Mouse (Mus musculus): ENCODE measurements at regions not wholly inside any gene's neighbourhood (a gene's known extent, or its start where the extent isn't known, plus 50 kb on each side); places are given as distances from the start of the nearest gene placed in this dataset.
A peak's percentile ranks its signal among the peaks of the same experiment; 100 is the strongest.
"Not testable (repeated sequence)": the region's sequence is repeated elsewhere in the genome, so short reads cannot be mapped to it uniquely, and the experiment has no call there.

DNA sequence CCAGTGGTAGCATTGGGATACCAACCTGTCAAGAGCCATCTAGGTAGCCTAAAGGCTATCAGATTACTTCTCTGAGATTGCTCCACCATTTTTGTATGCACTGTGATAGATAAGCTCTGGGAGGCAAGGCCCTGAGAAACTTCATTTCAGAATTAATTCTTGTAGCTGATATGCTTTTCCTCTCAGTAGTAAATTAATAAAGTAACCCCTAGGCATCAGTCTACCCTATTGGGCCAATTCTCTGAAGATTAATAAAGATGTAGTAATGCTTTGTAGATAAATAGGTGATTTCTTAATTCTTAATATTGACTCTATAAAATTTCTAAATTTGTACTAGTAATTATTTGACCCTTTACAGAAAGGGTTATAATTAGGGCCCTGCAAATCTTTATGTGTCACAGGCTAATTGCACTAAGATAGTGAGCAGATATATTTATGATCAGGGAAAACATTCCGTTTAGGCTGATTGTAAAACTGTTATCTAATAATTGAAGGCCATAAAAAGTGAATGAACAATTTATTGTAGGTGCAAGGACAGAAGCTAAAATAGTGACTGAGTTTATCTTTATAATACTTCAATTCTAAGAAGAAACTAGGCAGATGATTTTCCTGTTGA, 384.2 kb upstream of the 1700009N14Rik start:
- no peak for DNase-seq

DNA sequence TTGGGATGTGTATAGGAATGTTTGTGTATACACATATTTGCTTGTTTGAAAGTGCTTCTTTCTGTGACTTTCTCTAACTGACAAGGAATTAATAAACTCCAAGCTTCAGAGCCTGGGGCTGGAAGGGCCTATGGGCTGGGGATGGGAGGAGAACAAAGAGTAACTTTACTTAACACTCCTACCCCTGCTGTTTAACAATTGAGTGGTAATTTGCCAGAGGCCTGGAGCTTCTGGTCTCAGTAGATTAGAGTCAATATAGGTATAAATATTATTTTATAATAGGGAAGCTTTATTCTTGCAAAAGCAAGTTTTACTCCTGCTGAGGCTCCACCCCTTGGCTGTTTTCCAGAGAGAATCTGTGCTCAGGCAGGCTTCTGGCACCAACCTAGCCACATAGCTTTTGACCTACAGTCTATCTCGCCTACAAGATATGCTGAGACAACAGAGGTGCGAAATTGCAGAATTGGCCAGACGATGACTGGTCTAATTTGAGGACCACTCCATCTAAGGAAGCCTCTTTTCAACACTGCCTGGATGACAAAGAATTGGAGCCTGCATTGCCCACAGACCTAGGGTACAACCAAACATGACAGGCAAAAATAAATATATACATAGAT, 382.7 kb upstream of the 1700009N14Rik start:
- DNase-seq = peak in 1 of 2 experiments; percentile 3

DNA sequence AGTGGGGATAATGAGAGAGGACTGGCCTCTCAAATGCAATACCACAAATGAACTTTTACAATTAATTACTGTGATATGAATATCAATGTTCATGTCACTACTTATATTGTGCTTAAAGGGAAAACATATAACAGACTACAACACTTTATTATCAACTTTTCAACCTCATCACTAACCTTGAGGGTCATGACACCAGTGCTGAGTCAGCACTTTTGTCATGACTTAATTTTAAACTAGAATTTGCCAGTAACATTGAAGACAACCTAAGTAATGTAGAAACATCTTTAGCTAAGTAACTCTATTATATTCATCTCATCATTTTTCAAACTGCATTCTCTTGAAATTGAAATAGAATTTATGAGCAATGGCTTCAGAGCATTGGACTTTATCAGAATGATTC, 378.6 kb upstream of the 1700009N14Rik start:
- no peak for DNase-seq

DNA sequence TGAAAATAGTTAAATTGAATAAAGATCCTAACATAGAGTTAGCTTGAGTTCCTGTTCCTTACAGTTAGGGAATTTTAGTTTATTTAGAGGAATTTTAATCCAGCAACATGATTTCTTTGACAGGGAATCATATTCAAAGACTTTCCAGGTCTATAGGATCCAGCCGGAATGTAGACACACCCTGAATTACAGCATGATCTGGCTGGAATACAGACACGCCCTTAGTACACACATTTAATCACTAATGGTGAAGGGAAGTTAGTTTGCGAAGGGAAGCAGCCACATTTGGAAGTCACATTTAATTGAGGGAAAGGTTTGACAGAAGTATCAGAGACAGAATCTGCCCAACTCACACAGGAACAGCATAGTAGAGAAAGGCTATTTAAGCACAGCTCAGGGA, 361.8 kb upstream of the 1700009N14Rik start:
- no peak for DNase-seq

DNA sequence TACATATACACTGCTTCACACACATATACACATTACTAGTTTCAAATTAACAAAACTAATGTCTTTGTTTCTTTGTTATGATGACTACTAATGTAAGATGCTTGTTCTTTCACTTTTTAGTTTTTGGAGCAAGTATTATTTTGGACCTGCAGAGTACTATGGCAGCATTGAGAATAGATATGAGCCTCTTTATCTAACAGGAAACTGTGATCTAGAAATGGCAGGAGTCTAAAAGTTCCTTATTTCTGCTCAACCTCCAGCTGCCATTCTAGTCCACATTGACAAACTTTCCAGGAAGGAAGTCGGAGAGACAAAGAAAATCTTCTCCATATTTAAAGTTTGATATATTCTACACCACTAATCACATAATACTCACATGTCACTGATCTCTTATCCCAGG, 340.9 kb upstream of the 1700009N14Rik start:
- no peak for DNase-seq

DNA sequence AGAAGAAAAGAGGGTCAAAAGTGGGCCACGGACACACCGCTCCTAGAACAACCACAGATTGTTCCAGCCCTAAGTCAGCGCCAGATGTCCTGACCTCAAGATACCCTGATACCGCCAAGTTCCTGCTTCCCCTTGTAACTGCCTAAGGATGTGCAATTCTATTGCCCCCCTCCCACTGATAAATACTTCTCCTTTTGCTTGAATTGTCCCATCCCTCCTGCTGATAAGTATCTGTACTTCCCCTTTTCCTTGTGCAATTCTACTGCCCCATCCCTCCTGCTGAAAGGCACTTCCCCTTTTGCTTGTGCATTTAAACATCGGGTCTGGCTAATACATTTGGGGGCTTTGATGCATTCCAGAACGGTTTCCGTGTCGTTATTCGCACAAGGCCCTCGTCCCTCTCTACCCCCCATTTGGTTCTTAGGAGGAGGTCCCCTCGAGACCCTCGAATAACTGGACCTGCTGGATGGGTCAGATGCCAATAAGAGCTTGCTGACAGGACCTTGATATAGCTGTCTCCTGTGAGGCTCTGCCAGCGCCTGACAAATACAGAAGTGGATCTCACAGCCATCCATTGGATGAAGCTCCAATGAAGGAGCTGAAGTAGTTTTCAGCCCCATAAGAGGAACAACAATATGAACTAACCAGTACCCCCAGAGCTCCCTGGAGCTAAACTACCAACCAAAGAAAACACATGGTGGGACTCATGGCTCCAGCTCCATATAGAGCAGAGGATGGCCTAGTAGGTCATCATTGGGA, 336.7 kb upstream of the 1700009N14Rik start:
- DNase-seq = not testable (repeated sequence)

DNA sequence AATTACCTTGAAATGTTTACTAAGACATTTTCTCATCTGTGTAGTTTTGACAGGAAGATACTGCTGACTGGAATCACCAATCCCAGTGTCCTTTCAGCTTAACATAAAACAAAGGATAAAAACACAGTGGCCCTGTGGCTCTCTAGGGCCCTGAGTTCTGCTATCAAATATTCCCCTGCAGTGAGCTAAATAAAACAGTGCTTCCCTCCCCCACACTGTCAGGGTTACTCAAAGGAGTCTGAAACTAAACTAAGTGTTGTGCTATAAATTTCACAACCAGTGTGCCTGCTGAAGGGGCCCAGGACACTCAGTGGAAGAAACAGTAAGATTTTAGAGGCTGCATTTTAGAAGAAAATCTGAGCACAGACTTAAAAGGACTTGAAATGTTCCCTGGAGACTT, 324.6 kb upstream of the 1700009N14Rik start:
- no peak for DNase-seq
